Mouse (Mus musculus) embryo, embryonic 11 days (tissue): ENCODE data around the gene Dlec1.

Experiments
- DNase-seq: peaks from one replicate; pipeline ENCODE4 v3.0.0-alpha.2; 2015

The Dlec1 gene

DNA sequence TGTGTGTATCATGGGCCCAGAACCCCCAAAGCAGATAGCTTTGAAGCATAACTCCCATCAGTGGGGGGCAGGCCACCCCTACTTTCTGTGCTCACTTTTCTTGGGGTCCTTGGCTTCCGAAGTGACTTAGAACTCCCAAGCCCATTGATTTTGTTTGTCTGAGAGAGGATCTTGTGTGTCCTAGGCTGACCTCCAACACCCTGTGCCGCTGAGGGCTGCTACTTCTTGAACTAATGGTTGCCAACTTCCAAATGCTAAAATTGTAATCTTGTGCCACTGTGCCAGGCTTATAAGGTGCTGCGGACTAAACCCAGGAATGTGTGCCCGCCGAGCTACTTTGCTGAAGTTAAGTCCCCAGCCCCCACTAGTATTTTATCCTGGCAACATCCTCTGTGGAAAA, 11.8 kb upstream of the Dlec1 start:
- no peak for DNase-seq

DNA sequence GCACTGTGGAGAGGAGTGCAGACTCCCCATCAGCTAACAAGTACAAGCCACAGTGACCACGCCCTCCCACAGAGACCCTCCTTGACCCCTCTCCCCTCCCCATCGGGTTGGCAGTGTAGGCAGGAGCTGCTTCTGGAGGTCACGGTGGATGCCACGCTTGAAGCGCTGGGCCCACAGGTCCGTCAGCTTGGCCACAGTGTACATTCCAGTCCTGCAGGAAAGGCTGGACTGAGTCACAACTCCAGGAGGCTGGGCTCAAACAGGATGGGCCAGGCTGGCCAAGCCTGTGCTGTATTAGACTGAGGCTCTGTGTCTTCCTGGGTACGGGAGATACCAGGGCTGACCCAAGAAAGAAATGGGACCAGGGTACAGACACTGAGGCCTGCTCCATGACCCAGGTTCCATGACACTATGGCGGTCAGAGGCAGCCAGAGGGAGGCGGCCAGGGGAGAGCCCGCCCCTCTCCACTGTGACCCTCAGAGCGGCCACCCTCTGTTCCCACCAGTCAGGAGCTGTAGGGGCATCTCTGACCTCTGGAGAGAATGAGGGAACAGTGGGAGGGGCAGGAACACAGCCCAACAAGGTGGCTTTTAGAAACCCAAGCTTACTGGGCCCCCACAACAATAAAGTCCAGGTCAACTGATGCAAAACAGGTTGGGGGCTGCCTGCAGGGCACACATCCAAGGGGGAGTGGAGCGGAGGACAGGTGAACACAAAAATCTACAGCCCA, 10.5 kb upstream of the Dlec1 start:
- no peak for DNase-seq

DNA sequence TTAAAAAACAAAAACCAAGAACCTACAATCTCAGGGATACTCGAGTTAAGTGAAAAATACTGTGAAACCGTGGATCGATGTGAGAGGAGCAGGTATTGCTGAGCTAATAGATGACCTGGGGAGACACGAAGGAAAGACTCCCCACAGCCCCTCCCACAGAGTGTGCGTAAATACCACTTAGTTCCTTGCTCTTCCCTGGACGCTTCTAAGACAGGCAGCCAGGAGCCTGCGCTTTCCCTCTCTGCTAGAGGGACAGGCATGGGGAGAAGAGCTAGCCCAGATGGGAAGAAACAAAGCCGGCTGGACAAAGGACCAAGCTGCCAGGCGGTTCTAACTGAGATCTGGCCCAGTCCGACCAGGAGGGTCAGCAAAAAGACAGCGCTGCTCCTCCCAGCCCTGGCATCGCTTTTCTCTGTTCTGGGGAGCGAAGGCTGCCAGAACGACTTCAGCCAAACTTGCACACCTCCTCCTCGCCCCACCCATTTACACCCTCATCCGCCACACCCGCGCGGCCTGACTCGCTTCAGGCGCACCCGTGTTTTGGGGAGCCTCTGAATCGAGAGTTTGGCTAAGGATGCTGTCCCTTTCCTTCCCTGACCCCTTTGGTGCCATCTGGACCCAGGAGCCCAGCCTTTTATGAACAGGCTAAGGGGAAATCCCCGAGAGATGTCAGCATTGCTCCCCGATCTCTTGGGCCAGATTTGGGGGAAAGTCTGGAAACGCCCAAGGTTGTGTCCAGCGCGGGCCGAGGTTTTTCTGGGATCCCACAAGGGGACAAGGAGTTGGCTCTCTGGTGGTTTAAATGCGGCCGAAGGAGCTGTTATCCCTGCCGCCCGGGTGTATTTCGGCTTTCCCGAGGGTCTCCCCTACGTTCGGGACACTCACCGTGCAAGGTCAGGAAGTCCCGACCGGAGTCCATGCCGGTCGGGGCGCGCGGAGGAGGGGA, 9.5 kb upstream of the Dlec1 start:
- DNase-seq = peak; percentile 38

DNA sequence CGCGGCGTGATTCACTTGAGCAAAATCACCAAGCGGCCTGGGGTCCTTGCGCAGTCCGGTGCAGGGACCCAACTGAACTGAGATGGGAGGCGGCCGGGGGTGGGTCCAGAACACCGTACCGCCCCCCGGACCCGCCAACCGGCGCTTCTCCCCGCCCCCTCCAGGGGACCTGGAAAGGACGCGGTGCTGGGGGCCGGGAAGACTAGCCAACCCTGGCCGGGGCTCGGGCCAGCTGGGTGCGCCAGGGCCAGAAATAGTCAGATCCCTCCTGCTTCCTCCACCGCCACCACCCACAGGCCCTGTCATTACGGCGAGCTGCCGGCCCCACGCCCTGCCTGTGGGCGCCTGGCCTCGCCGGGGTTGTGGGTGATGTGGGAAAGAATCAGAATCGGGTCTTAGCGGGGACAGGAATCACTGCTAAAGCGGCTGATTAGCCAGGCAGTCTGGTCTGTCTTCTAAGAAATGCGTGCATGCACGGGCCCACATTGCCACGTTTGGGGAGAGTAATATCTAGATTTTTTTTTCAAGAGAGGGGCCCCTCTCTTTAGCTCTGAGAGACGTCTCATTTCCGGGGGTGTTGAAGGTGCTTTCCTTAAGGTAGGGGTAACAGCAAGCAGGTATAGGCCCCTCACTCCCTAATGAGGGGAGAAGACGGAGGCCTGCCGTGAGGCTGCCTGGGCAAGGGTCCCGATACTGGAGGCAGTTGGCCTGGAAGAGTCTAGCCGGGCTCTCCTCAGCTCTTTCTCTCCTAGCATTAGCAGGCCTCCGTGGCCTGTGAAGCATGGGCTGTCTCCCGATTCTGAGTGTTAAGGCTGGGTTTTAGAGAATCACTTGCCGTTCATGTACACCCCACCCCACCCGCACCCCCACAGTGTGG, 8.6 kb upstream of the Dlec1 start, which contains the start of gene Plcd1:
Plcd1 (minus strand) TSS at position 84 of the 877 bp plus-strand sequence.
- DNase-seq = peak; percentile 90

DNA sequence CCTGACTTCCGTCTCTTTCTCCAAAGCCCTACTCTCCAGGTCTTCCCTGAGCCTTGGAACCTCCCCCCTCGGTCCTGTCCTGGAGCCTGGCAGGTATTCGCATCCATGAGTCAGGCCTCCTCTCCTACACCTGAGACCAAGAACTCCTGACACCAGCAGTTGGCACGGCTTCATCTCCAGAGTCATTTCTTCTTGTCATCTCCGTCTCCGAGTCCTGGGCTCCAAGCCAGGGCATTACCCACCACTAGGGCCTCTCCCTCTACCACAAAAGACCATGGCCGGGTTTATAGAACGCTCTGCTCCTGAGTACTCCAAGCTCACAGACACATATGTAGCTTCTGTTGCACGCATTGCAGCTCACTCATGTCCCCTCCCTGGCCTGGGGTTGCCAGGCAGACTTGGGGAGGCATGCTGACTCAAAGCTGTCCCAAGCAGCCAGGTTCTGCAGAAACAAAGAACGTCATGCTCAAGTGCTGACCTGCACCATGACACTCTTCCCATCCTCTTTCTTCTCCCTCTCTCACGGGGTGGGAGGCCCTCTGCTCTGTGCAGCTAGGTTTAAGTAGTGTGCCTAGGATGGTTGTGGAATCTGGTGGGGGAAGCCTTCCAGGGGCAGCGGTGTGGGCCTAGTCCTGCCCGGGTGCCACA, 7.7 kb upstream of the Dlec1 start:
- no peak for DNase-seq

DNA sequence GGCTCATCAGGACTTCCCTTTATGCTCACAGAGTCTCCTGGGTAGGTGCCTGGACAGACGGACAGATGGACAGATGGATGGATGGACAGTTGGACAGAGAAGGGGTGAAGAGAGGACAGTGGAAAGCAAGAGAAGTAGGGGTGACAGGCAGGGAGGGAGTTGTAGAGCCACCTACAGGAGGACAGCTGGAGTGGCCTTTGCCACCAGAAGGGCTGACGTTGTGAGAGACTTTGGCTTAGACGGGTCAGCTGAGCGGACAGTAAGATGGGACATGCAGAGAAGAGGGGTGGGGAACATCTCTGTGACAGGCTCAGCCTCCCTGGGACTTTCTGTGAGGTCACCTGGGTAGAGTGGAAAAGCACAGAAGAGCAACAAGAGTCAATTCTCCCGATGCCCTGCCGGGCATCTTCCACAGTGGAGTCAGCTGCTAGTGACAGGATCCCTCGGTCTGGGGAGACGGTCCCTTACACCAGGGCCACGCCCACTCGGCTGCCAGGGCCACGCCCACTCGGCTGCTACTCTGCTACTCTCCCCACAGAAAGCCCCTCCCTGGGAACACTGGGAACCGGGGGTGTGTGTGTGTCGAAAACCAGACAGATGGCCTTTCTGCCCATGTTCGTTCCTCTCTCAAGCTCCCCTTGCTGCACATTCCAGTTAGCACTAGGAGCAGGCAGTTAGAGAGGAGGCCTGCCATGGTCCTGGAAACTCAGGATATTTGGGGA, 1.9 kb upstream of the Dlec1 start:
- peak; percentile 66 for DNase-seq

DNA sequence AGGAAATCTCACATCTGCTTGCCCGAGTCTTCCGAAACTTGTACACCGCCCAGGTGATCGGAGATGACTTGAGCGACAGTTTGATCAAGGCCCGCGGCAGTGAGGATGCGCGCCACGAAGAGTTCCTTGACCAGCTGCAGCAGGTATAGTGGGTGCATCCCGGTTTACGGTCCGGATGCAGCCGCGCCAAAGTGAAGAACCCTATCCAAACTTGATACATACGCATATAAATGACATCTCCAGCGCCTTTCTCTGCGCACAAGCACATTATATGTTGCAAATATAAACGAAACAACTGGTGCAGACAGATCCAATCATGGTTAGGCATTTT, 470 bp downstream of the Dlec1 start:
- no peak for DNase-seq

DNA sequence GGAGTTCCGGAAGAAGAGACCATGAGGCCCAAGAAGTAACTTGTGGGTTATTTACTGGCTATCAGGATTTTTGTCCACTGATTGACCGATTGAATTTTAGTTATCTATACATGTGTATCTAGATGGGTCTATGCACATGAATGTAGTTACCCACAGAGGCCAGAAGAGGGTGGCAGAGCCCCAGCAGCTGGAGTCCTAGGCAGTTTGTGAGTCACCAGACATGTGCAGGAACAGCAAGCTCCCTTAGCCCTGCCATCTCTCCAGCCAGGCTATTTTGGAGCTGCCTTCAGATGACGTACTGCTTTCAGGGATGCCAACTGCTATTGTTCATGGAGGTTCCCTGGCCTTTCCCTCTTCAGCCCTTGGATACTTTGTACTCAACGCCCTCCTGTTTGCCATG, 5.3 kb downstream of the Dlec1 start:
- DNase-seq = peak; percentile 42

DNA sequence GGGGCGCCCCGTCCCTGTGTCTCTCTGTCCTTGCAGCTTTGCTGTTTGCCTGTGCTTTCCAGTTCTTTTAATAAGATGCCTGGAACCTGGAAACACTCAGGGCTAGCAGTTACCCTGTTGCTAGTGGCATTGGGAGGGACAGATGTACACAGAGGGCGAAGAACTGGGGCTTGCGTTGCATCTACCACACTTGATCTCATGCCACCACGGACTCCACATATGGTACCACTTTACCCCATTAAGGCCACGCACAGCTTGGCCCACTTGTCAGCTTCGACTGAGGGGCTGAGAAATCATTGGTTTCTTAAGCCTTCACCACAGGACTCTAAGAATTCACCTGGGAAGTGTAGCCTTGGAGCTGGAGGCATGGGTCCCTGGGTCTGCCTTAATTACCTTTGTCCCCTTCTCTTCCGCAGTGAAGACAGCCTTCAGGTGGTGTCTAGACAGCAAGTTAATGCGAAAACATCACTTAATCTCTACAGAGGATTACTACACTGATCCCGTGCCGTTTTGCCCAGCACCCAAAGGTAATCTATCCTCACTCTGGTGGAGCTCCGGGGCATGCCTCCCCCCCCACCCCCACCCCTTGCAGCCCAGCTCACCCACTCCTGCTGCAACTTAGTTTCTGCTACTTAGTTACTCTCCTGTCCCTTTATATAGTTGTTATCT, 7.5 kb downstream of the Dlec1 start:
- DNase-seq = peak; percentile 32

DNA sequence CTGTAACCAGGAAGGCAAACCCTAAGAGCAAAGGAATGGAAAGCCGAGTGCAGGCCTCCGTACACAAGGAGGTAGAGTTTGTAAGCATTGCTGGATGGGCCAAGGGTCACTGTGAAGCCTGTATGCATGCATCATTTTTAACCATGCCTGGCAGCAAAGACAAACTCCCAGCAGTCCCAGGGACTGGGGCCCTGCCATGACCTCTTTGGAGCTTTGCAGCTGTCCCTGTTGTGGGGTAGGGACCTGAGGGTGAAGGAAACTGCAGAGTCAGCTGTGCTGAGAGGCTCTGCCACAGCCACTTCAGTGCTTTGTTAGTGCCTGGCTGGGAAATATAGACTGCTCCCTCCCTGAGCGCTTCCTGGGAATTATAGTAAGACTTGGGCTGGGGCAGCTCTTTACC, 8.4 kb downstream of the Dlec1 start:
- DNase-seq = peak; percentile 51

DNA sequence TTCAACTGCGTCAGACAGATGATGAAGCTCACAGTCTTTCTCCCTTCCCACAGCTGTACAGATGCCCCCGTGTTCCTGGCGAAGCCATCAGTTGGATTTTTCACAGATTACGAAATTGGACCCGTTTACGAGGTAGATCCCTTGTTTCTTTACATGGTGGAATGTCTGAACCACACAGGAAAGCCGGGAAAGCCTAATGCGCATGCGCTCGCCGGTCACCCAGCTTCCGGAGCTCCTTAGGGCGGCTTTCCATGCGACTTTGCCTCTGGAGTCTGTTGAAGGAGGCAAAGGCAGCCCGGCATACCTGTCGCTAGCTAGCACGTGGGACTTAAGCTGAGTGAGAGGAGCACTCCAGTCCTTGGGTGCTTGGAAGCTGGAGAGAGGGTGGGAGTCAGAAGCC, 12.6 kb downstream of the Dlec1 start:
- DNase-seq = no peak

DNA sequence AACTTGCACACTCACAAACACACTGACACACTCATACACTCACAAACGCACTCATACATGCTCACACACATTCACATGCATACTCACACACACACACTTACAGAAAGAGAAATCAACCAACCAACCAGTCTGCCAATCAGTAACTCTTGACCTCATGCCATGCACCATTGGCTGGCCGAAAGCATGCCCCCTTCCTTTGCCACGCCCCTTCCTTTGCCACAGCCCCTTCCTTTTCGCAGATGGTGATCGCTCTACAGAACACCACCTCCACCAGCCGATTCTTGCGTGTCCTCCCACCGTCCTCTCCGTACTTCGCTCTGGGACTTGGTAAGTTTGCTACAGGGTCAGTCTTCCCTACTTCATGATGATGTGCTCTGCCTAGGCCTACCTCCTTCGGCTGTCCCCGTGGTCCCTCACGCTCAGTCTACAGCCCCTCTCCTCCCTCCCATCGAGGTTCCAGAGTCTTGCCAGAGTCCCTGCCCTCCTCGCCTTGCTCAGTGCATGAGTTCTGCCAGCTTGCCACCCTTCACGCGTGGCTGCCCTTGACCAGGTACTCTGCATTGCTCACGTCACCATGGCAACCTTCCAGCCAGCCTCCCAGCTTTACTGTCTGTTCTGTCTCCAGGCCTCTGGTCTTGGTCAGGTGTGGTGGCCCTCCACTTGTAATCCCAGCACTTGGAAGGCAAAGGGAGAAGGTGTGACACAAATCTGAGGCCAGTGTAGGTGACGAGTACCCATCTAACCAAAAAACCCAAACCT, 17.3 kb downstream of the Dlec1 start:
- DNase-seq = no peak

DNA sequence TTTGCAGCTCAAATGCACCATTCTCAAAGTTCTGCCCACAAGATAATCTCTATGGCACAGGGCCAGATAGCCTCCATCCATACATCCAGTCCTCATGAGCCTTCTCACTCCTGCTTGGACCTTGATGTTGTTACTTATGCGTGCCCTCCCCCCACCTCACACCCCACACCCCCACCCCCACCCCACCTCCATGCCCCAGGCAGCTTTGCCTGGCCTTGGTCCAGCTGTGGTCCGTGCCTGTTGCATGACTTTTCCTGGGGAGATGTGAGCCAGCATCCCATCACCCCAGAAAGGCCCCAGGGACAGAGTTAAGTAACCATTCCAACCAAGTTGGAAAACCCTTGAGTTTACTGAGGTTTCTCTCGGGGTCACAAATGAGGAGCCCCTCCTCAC, 17.9 kb downstream of the Dlec1 start:
- no peak for DNase-seq

DNA sequence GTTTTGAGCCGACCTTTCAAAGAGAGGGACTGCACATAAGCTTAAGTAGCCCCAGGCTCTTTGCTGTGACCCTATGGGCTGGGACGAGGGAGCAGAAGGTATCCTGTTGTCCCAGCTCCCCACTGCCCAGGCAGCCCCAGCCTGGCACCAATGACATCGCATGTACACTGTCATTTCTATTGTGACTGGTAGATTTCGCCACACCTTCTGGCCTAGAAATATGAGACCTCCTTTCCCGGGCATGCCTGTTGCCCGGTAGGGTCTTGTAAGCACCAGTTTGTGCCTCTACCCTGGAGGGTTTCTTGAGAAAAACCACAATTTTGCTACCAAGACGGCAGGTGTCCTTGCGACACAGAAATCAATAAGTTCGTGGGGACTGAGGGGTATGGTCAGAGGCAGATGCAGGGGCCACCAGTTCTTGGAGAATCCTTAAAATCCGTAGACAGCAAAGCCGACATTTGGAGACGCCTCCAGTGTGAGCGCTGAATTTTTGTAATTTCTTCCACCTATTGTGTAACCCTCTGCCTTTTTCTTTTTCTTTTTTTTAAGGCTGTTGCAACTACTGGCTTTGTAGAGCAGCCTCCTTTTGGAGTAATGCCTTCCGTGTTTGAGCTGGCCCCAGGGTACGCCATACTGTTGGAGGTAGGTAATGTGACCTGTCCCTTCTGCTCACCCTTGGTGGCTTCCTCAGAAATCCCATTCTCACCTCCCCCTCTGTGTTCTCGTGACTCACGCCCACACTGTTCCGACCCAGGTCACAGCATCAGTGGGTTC, 20.5 kb downstream of the Dlec1 start:
- DNase-seq = no peak

DNA sequence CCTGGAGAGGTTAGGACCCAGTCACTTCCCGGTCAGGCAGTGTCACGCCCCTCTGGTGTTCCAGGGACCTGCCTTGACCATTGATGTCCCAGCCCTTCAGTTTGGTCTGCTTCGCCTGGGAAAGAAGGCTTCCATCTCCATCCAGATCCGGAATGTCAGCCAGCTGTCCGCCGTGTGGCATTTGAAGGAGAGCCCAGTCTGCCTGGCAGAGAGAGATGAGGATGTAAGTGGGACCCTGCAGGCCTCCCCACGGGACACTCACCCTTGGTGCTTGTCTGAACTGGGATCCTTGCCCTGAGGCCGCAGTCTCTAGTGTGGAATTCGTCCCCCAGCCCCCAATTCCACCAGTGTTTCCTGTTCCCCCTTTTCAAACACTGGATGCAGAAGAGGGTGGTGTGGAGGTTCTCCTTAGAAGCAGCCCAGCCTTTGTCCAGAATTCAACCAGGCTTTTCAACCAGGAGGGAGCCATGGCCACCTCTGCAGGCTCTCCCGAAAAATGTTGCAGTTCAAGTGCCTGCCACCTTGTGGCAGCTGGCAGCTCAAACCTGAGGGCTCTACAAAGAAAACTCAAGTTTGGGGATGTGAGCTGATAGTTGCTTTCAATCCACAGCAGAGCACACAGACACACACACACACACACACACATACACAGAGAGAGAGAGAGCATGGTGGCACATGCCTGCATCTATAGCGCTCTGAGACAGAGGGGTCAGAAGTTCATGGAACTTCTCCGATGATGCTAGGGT, 26.3 kb downstream of the Dlec1 start:
- peak; percentile 18 for DNase-seq

DNA sequence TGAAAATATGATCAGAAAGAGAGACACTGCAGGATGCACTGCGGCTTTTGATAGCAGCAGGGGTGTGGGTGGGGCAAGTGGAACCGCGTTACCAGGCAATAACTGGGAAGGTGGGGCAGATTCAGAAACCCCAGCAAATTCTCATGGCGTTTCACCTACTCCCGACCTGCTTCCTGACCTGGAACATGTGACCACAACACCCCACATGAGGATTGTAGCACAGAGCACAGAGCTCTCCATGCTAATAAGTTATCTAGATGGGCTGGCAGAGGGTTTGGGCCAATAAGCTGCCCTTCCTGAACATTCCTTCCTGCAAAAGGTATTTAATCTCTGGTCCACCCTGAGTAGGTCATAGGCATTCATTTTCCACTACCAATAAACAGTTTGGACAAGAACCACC, 28.4 kb downstream of the Dlec1 start:
- DNase-seq = no peak

DNA sequence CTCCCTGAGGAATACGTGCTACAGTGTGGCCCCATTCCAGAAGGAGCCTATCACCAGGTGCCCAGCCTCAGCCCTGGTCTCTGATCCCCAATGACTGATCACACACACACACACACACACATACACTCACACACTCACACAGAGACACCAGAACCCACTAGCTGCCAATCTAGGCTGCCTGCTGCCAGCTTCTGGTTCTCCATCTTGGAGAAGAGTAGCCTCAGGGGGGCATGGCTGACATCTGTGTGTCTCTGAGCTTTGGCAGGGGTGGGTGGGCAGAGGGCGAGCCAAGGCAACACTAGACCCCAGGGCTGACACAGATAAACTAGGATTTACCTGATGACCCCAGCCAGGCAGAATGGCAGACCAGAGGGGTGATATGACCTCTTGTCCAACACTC, 36.6 kb downstream of the Dlec1 start:
- DNase-seq = no peak

DNA sequence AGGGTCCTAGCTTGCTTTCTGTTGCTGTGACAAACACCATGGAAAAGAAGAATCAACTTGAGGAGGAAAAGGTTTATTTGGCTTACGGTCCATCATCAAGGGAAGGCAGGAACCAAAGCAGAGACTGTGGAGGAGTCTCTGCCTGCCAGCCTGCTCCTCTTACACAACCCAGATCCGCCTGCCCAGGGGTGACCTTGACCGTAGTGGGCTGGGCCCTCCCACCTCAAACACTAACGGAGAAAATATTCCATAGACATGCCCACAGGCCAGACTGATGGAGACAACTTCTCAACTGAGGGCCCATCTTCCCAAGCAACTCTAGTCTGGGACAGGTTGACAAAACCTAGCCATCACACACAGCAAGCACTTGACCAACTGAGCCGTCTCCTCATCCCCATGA, 39.8 kb downstream of the Dlec1 start:
- no peak for DNase-seq

DNA sequence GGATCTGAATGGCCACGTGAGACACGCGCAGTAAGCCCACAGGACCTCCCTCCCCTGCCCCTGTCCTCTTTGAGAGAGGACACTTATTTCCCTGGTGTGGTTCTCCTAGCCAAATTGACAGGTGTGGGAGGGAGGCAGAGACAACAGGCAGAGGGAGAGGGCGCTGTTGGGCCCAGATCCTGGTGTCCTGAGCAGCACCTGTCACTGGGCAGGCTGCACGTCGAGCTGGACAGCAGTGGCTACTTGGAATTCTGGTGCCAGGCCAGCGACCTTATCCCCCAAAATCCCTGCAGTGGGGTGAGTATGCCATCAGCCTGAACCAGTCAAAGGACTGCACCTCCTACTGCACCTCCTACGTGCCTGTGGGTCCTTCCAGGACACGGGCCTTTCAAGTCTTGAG, 41.1 kb downstream of the Dlec1 start:
- no peak for DNase-seq
